Mouse (Mus musculus) cortical plate, adult 2 months (tissue): ENCODE data around the gene Akr7a5.

Source experiments
- CTCF ChIP-seq: fragments of 200-500 bp; IDR thresholded peaks from 2 replicates; pipeline ENCODE4 v1.5.1; 2011; ENCODE audit warnings: mild to moderate bottlenecking, control low read depth, low read length; ENCODE audit not compliant: insufficient read depth; ENCODE audit errors: extremely low read depth
- POLR2A ChIP-seq: fragments of 200-500 bp; IDR thresholded peaks from 2 replicates; pipeline ENCODE4 v1.6.1; 2011; ENCODE audit warnings: mild to moderate bottlenecking, low read length, control low read depth; ENCODE audit not compliant: insufficient read depth; ENCODE audit errors: extremely low read depth

- TF ChIP-seq POLR2A = no peak
- TF ChIP-seq CTCF = no peak
These were observed 31.2 kb downstream of the Akr7a5 start for GRCm38 (mm10) chr4:139341556-139342233.
